Mouse (Mus musculus) lung, postnatal 0 days (tissue): ENCODE data around the gene Mrgbp.

Experiments
- CTCF ChIP-seq: IDR thresholded peaks from 2 replicates; pipeline ENCODE4 v1.5.1; 2016; ENCODE audit warnings: antibody characterized with exemption, mild to moderate bottlenecking
- EP300 ChIP-seq: IDR thresholded peaks from 2 replicates; pipeline ENCODE4 v1.6.1; 2016; ENCODE audit warnings: antibody characterized with exemption, mild to moderate bottlenecking, control low read depth

DNA sequence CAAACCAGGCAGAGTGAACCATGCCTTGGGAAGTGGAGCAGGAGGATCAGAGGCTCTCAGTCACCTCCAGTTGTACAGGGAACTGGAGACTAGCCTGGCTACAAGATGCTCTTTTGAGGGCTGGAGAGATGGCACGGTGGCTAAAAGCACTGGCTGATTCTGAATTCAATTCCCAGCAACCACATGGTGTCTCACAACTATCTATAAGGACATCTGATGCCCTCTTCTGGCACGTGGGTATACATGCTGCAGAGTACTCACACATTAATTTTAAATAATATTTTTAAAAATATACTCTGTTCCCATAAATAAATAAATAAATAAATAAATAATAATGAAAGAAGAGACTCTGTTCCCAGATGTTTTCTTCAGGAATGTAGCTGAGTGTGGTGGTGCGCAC is 25.9 kb upstream of the Mrgbp start:
- TF ChIP-seq CTCF = peak; percentile 35
- no peak for TF ChIP-seq EP300
